Mouse (Mus musculus): Measurements from ENCODE around the gene Armh1. TPM values are rescaled to one million over a fixed set of nuclear protein-coding genes. Genes with fewer than 3 reads are reported as not detected.

Armh1 gene
- polyA plus RNA-seq, 1 experiment: 0.52 TPM

DNA sequence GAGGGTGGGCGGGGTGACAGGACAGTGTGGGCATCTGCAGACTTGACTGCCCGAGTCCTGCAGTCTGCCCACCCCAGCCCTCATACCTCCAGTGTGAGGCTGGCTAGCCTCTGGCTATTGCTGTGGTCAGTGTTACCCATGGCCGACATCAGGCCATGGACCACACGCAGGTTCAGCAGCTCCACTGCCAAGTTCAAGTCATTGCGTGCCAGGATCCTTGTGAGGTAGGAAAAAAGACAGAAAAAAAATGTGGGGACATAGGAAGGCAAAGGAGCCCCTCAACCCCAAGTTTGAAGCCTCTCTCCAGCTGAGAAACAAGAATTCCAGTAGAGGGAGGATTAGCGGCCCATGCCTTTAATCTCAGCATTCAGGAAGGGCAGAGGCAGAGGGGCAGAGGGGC, 37.7 kb downstream of the Armh1 start:
- Histone ChIP-seq H3K9me3 (replicated peaks; ENCODE audit: control insufficient read depth, insufficient read depth, low read length, poor library complexity, severe bottlenecking) (no peaks in the 10 kb centered on the region), H3K27ac (ENCODE audit: insufficient read depth, low read length) (no peak overlapping the region), H3K9ac (ENCODE audit: low read depth, poor library complexity, severe bottlenecking) (no peak overlapping the region), H3K4me1 (ENCODE audit: control insufficient read depth, insufficient read depth, low read length) (peaks cover 1% of the 10 kb centered on the region), H3K4me3 (ENCODE audit: low read depth, low read length) (no peak overlapping the region), H3K27me3 (ENCODE audit: control insufficient read depth, insufficient read depth, low read length, poor library complexity, severe bottlenecking) (no peaks in the 10 kb centered on the region), H3K36me3 (ENCODE audit: control insufficient read depth, insufficient read depth, low read length, poor library complexity, severe bottlenecking) (no peaks in the 10 kb centered on the region)
- no peak for TF ChIP-seq POLR2A (IDR thresholded peaks at IDR 0.05; ENCODE audit: insufficient read depth, low read length)
- no peak for TF ChIP-seq CTCF (IDR thresholded peaks at IDR 0.05; ENCODE audit: low read depth, low read length)
- TF ChIP-seq EP300 (IDR thresholded peaks at IDR 0.05; ENCODE audit: insufficient read depth, low read depth, low read length): no peak

GRCm38 (mm10) chr4:117210147-117211074, 41.5 kb downstream of the Armh1 start:
- Histone ChIP-seq H3K27ac (ENCODE audit: insufficient read depth, low read length) (no peak overlapping the region), H3K36me3 (ENCODE audit: control insufficient read depth, insufficient read depth, low read length, poor library complexity, severe bottlenecking) (no peaks in the 10 kb centered on the region), H3K4me3 (ENCODE audit: low read depth, low read length) (no peak overlapping the region), H3K9me3 (replicated peaks; ENCODE audit: control insufficient read depth, insufficient read depth, low read length, poor library complexity, severe bottlenecking) (no peaks in the 10 kb centered on the region), H3K4me1 (ENCODE audit: control insufficient read depth, insufficient read depth, low read length) (peaks cover 1% of the 10 kb centered on the region), H3K9ac (ENCODE audit: low read depth, poor library complexity, severe bottlenecking) (0 out of 2 replicates have a peak overlapping the region, but pooled peaks have one; percentile 44), H3K27me3 (ENCODE audit: control insufficient read depth, insufficient read depth, low read length, poor library complexity, severe bottlenecking) (no peaks in the 10 kb centered on the region)
- TF ChIP-seq EP300 (IDR thresholded peaks at IDR 0.05; ENCODE audit: insufficient read depth, low read depth, low read length) (no peak), CTCF (IDR thresholded peaks at IDR 0.05; ENCODE audit: low read depth, low read length) (peak; percentile 65), POLR2A (IDR thresholded peaks at IDR 0.05; ENCODE audit: insufficient read depth, low read length) (no peak)

GRCm38 (mm10) chr4:117209592-117209991, 42.3 kb downstream of the Armh1 start:
- TF ChIP-seq POLR2A (IDR thresholded peaks at IDR 0.05; ENCODE audit: insufficient read depth, low read length) (no peak), CTCF (IDR thresholded peaks at IDR 0.05; ENCODE audit: low read depth, low read length) (no peak), EP300 (IDR thresholded peaks at IDR 0.05; ENCODE audit: insufficient read depth, low read depth, low read length) (no peak)
- no peak overlapping the region for H3K27ac ChIP-seq (ENCODE audit: insufficient read depth, low read length)
- no peaks in the 10 kb centered on the region for H3K36me3 ChIP-seq (ENCODE audit: control insufficient read depth, insufficient read depth, low read length, poor library complexity, severe bottlenecking)
- peaks cover 1% of the 10 kb centered on the region for H3K4me1 ChIP-seq (ENCODE audit: control insufficient read depth, insufficient read depth, low read length)
- H3K9me3 ChIP-seq (replicated peaks; ENCODE audit: control insufficient read depth, insufficient read depth, low read length, poor library complexity, severe bottlenecking): no peaks in the 10 kb centered on the region
- H3K4me3 ChIP-seq (ENCODE audit: low read depth, low read length): no peak overlapping the region
- no peaks in the 10 kb centered on the region for H3K27me3 ChIP-seq (ENCODE audit: control insufficient read depth, insufficient read depth, low read length, poor library complexity, severe bottlenecking)
- 0 out of 2 replicates have a peak overlapping the region, but pooled peaks have one; percentile 44 for H3K9ac ChIP-seq (ENCODE audit: low read depth, poor library complexity, severe bottlenecking)

- no peak for TF ChIP-seq CTCF (IDR thresholded peaks at IDR 0.05; ENCODE audit: low read depth, low read length)
- no peak for TF ChIP-seq EP300 (IDR thresholded peaks at IDR 0.05; ENCODE audit: insufficient read depth, low read depth, low read length)
- no peak for TF ChIP-seq POLR2A (IDR thresholded peaks at IDR 0.05; ENCODE audit: insufficient read depth, low read length)
- Histone ChIP-seq H3K9ac (ENCODE audit: low read depth, poor library complexity, severe bottlenecking) (no peak overlapping the region), H3K4me1 (ENCODE audit: control insufficient read depth, insufficient read depth, low read length) (no peaks in the 10 kb centered on the region), H3K27me3 (ENCODE audit: control insufficient read depth, insufficient read depth, low read length, poor library complexity, severe bottlenecking) (no peaks in the 10 kb centered on the region), H3K9me3 (replicated peaks; ENCODE audit: control insufficient read depth, insufficient read depth, low read length, poor library complexity, severe bottlenecking) (no peaks in the 10 kb centered on the region; the same call in 1 of the 2 replicates), H3K4me3 (ENCODE audit: low read depth, low read length) (no peak overlapping the region), H3K27ac (ENCODE audit: insufficient read depth, low read length) (no peak overlapping the region), H3K36me3 (ENCODE audit: control insufficient read depth, insufficient read depth, low read length, poor library complexity, severe bottlenecking) (no peaks in the 10 kb centered on the region)
Measured at GRCm38 (mm10) chr4:117202992-117203354, 49.0 kb downstream of the Armh1 start.

- Histone ChIP-seq H3K9me3 (replicated peaks; ENCODE audit: control insufficient read depth, insufficient read depth, low read length, poor library complexity, severe bottlenecking) (no peaks in the 10 kb centered on the region; the same call in 1 of the 2 replicates), H3K4me1 (ENCODE audit: control insufficient read depth, insufficient read depth, low read length) (no peaks in the 10 kb centered on the region), H3K27ac (ENCODE audit: insufficient read depth, low read length) (peak overlapping the region; percentile 11; the same call in 1 of the 2 replicates), H3K27me3 (ENCODE audit: control insufficient read depth, insufficient read depth, low read length, poor library complexity, severe bottlenecking) (no peaks in the 10 kb centered on the region), H3K4me3 (ENCODE audit: low read depth, low read length) (0 out of 2 replicates have a peak overlapping the region, but pooled peaks have one; percentile 12), H3K9ac (ENCODE audit: low read depth, poor library complexity, severe bottlenecking) (peak overlapping the region; percentile 56), H3K36me3 (ENCODE audit: control insufficient read depth, insufficient read depth, low read length, poor library complexity, severe bottlenecking) (no peaks in the 10 kb centered on the region)
- TF ChIP-seq CTCF (IDR thresholded peaks at IDR 0.05; ENCODE audit: low read depth, low read length): peak; percentile 11
- peak; percentile 96 for TF ChIP-seq POLR2A (IDR thresholded peaks at IDR 0.05; ENCODE audit: insufficient read depth, low read length)
- 0 out of 2 replicates have a peak, but pooled peaks have one; percentile 27 for TF ChIP-seq EP300 (IDR thresholded peaks at IDR 0.05; ENCODE audit: insufficient read depth, low read depth, low read length)
Measured at GRCm38 (mm10) chr4:117202046-117202991, 49.6 kb downstream of the Armh1 start.

All from ES-Bruce4 (cell line).